Mouse (Mus musculus) left cerebral cortex, postnatal 4 days (tissue): ENCODE measurements at regions not wholly inside any gene's neighbourhood (a gene's known extent, or its start where the extent isn't known, plus 50 kb on each side); places are given as distances from the start of the nearest gene placed in this dataset.
A peak's percentile ranks its signal among the peaks of the same experiment; 100 is the strongest.

Source experiments
- DNase-seq: peaks from one replicate; pipeline ENCODE4 v3.0.0-alpha.2; 2022
- intact Hi-C: fragments of 180-260 bp; cut with DNase I; formaldehyde crosslinking; loops from one replicate; pipeline ENCODE4 v1.15.1; 2025

DNA sequence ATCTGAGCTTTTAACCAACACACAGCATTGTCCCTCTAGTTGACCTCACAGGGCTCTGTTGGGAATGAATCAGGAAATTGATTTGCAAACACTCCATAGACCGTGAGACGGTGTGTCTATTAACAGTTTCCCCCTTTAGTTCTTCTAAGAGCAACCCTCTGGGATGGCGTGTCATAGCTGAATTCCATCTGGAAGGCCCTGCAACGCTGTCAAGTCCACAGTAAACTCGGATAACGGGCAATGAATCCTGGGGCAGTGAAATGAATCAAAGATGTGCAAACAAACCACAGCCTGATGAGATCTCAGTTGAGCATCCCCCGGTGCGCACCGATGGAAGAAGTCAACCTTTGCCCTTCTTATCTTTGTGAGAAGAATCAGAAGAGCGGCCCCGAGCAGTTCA is 302.3 kb upstream of the 9630041A04Rik start:
- intact Hi-C loops: no loop called here
- DNase-seq: no peak

DNA sequence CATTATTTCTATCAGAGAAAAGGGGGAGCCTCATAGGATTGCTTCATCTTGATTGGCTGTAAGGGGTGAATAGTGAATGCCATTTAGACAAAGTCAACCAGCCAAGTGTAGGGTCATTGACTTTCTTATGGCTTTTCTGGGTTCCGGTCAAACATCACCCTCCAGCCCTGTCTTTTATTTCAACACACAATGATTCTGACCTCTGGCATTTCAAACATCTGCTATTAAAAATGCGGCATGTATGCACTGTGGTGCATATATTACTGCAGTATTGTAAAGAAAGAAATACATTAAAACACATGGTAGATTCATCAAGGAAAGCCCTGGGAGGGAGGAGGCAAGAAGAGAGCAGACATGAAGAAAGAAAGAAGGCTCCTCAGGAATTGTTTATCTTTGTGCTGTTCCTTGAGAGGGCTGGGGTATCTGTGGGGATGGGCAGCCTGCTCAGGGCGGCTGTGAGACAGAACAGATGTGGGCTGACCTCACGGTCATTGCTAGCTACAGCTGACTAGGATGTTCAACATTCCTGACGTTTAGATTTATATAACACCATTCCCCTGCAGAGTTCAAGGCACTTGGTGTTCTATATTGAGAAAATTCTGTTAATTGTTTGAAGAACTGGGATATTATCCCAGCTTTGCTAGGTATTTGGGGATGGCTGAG is 303.5 kb upstream of the Ppp2r3a start:
- DNase-seq: no peak
- intact Hi-C loops: no loop called here

DNA sequence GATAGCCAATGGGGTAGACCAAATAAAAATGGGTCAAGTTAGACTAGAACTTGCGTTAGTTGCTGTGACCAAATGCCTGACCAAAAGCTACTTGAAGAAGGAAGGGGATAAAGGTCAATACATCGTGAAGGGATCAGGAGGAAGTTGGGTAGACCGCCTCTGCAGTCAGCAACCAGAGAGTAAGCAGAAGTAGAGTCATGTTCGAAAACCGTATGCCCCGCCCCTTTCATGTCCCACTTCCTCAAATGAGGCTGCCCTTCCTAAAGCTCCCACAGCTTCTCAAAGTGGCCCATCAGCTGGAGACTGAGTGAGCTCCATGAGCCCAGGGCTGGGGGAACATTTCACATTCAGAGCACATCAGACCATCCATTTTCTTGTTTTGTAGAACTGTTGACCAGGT is 301.2 kb upstream of the Ppp2r3a start:
- intact Hi-C loops: no loop called here
- no peak for DNase-seq

DNA sequence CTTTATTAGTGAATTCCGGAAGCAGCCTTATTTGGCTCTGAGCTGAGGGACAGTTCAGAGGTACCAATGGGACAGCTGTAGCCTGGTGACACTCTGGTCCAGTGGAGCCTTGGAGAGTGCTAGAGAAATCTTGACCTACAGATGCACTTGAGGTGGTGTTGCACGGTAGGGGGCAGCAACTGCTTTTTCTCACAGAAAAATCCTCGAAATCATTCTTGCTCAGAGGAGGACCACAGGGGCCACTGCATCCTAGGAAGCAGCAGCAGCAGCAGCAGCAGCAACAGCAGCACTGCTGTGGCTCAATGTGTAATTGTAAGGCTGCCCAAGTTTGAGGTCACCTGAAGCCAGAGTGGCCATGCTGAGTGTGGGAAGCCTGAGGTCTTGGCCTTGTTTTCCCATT is 299.7 kb upstream of the Ppp2r3a start:
- intact Hi-C loops: no loop called here

DNA sequence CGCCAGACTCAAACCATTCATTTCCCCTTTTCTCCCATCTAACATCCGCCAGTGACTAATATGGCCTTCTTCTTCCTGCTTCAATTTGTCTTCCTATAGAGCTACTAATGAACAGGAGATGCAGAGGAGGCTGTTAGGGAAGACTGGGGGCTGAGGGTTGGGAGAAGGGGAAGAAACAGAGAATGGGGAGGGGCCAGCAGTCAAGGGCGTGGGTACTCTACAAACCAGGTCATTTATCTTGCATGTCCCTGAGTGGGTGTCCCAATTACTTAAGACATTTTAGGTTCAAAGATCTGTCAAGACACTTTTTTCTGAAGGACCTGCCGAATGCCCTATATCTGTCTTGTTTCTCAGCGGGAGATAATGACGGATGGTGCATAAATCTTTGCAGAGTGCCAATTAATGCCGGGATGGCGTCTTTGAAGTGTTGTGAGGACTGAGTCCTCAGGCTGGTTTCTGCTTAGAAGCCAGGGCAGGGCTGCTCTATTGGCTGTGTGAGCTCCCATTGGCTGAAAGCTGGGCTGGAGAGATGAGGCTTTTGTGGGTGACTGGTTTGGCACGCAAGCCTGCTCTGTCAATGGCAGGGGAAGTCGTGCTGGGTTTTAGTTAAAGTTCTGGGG is 294.7 kb upstream of the Ppp2r3a start:
- peak; percentile 3 for DNase-seq
- intact Hi-C loops: no loop called here

More for the DNA sequence above, 299.7 kb upstream of the Ppp2r3a start:
- DNase-seq: no peak

DNA sequence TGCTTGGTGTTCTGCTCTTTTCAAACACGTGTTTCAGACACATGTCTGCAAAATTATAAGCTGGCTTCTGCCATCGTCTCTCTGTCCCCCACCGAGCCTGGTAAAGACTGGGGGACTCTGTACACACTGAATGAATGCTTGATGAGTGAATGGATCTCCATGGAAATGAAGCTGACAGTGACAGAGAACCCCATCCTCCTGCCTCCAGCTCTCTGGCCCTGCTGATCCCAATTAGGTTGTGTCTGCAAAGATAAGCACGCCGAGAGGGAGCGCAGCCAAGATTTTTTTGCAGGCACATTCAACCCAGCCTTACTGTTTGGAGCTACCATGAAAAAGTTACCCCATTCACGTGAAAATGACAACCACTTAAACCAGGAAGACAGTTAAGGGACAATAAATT is 266.5 kb upstream of the Ppp2r3a start:
- peak; percentile 11 for DNase-seq
- intact Hi-C loops: no loop called here

DNA sequence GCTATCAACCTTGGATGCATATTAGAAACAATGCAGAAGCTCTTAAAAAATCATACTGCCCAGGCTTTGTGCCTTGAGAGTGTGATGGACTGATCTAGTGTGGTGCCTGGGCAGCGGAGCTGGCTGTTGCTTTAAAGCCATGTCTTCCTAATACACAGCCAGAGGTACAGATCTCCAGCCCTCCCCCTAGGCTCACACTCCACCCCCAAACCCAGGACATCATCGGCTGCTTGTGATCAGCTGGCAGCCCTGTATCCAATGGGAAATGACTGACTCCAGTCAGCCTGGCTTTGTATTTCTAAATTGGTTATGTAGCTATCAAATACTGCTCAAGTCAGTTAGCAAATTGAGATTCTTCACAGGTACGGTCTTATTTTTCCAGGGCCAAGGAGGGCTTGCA is 259.2 kb upstream of the Ppp2r3a start:
- no peak for DNase-seq
- intact Hi-C loops: no loop called here

DNA sequence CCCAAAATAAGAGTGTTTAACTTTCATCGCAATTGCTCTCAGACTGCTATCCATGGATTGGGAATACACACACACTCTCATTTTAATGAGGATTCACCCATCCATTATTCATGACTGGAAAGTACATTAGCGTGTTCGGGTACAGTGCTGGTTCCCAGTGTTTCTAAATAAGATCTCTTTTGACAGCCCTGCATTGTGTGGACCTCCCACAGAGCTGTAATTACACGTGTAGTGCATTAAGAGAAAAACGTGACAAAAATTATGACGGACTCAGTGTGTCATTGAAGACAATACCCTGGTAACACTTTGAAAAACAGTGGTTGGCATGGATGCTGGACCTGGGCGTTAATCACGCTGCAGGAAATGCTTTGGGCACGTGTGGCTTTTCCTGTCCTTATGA is 257.6 kb upstream of the Ppp2r3a start:
- intact Hi-C loops: no loop called here
- DNase-seq: no peak

DNA sequence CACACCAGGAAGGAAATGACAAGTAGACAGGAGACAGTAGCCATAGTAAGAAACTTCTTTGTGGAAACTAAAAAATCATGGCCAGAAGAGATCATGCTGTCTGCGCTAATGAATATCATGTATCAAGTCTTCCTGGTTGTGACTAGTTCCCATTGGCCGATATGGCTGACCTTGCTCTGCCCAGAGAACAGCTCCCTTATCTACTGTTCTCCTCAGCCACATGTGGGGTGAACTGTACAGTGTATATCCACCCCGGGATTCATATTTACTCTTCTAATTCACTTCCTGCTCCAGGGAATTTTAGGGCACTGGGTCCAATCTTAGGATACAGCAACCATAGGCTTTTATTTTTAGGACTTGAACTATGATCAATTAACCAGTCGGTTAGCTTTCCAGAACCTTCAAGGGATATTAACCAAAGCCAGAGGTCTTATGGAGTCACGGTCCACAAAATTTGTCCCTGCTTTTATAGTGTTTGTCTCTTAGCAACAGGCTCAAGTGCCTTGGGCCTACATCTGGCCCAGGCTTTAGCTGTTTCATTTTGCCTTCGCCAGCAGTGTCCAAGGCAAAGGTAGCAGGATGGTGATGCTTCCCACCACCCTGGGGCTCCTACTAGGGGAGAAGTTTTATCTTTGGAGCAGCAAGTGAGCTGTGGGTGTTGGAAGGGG is 255.6 kb upstream of the Ppp2r3a start:
- intact Hi-C loops: no loop called here
- DNase-seq: no peak

DNA sequence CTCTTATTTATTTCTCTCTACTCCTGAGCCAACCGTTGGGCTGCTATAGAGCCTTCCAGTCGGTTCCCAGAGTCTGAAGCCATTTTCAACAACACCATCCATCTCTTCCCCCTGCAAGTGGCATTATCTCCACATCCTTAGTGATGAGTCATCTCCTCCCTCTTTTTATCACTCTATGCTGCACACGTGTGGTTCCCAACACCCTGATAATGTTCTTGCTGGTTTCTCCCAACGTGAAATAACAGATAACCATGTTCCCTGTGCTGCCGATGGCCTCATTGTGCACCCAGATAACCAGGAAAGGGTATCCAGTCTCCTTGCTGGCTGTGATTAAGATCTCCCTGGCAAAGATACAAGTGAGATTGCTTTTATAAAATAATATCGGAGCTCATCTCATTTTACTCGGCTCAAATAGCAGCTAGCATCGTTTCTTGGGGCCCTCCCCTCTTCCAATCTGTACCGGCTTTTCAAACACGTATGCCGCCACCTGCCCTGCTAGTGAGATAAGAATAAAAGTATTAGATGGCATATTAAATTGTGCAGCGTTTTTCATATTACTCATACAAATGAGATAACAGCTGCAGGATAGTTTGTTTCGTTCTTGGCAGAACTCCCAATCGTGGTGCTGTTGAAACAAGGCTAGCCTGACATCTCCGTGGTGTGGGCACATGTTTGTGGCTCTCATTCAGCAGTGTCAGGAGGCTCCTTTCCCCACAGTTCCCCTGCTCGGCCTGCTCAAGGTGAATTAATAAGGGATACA is 250.3 kb upstream of the Ppp2r3a start:
- intact Hi-C loops: no loop called here
- DNase-seq: peak; percentile 5

DNA sequence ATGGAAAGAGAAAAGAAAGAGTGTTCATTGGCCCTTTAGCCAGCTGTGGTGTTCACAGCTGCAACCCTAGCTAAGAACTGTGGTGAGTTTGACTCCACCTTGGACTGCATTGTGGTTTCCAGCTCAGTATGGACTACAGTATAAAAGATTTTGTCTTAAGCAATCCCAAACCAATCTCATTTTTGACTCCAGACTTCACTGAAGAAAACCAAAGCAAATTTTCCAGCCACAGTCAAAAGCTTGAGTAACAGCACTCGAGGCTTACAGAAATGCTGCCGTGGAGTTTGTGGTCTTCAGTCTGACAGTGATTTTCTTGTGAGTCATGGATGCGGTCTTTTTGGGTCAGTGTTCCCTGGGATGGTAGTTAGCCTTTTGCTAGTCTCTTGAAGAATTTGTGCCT is 249.4 kb upstream of the Ppp2r3a start:
- no peak for DNase-seq
- intact Hi-C loops: no loop called here

DNA sequence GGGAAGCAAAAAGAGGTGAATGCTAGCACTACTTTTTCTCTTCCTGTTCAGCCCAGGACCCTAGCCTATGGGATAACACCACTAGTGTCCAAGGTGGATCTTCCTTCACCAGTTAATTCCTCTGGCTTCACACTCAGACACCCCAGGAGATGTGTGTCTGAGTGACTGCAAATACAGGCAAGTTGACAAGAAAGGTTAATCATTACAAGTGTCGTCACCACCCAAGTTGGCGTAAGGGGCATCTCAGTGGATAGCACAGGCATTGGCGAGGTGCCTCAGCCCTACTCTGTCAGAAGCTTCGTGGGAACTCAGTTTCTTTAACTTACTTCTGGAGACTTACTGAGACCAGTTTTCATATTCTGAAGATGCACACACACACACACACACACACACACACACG is 247.1 kb upstream of the Ppp2r3a start:
- DNase-seq: no peak
- intact Hi-C loops: no loop called here

DNA sequence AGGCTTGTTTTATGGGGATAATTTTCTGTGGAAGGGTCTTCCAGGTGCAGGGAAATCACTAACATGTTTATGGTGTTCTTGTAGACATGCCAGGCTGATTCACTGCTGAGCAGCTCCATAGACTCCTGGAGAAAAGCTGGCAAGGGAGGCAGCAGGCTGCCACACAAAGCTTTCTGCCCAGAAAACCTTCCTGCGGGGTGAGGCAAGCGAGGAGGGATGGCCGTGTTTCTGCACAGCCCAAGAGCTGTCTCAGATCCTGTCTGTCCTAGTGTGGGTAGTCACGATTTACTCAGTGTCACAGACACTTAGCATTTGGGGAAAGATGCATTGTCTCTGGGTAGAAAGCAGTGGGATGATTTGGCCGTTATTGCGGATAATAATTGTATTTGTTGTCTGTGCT is 244.2 kb upstream of the Ppp2r3a start:
- peak; percentile 37 for DNase-seq
- intact Hi-C loops: no loop called here

DNA sequence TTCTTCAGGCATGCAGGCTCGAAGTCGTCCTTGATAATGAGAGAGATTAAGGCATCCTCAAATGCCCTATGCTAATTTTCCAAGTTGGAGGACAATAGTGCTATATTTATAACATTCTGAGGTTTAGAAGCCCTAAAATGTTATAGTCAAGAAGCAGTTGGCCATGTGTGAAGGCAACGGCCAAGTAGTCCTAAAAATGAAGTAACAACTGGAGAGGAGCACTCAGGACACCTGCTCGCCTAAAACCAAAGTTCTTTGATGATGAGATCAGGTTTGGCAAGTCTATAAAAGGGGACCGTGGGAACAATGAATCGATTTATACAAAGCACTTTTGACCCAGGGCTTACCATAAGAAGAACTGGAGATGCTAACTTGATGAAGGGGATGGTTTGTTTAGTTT is 237.4 kb upstream of the Ppp2r3a start:
- intact Hi-C loops: no loop called here
- no peak for DNase-seq

DNA sequence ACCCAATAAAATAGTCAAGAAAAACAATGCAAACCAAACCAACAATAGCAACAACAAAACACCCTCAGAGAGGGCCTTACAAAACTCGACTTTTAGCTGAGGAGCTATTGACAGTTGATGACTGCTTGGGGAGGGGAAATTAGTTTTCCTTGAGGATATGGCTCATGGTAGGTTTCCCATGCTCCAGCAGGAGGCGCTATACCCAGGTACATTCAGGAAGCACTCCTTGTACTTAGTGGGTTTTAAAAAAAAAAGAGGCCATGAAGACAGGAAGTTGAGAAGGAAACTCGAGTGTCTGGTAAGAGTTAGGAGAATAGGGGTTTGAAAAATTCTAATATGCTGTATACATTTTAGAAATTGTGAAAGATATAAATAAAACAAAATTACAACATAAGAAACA is 224.6 kb upstream of the Ppp2r3a start:
- intact Hi-C loops: no loop called here
- DNase-seq: no peak

DNA sequence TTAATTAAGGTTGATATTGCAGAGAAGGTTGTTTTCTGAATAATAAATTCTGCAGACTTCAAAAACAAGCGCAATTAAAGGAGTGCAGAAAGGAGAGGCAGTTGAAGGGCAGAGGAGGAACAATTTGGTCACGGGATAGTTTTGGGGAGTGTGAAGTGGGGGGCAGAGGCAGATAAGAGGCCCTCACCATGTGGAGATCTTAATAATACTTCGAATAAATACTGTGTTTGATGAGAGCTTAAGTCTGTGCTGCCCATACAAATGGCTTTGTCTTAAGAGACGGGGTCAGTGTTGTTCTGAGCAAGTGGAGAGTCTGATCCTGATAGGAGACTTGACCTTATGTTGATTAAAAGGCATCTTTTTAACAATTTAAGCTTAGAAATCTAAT is 221.5 kb upstream of the Ppp2r3a start:
- intact Hi-C loops: no loop called here
- DNase-seq: no peak

DNA sequence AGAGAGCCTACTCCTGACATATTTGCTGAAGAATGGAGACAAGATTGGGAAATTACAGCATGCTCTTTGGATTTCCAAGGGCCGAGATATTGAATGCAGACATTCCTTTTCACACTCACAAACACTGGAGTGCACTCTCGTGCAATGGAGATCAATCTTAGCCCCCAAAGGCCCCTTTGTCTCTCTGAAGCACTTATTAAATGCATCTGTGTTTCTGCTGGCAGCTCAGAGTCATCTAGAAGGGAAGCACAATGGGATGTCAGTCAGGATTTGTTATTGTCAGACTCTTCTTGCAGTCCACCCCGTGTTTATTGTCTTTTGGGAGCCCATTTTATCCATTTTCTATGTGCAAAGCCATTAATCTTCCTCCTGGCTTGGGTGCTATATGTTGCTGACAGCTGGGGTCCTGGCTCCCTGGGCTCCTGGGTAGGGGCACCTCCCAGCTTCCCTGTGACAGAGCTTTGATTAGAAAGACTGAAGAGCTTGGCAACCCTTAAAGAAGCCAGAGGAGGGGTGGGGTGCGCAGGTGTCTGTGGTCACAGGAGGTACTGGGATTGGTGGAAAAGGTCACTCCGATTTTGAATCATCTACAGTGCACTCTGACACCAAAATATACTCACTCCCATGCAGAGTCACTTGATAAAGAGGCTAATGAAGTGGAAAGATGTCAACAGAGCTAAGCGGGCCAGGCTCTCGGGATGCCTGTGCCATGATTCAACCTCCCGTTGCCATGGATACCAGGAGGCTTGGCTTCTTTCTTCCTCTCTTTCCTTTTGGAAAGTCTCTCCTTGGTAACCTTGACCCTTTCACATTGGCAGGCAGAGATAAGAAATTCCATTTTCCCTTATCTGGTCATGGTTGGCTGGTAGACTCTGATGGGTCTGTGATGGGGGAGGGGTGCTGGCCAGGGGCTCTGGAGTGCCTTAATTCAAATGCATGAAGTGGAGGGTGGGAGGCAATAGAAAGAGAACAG is 220.8 kb upstream of the Ppp2r3a start:
- peak; percentile 49 for DNase-seq
- intact Hi-C loops: no loop called here

DNA sequence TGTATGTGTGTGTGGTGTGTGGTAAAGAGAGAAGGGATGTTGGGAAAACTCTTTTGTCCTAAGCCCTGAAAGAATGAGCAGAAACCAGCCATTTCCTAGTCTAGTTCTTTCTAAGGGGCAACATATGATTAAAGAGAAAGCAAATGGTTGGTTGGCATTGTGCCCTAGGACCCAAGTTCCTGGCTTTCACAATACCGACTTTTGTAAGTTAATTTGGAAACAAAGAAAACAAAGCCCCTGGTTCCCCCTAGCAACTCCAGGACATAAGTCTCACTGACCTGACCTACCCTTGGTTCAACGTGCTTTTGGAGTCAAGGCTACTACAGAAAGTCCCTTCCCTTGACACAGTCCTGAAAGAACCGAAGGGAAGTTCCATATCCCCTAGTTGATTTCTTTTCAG is 220.1 kb upstream of the Ppp2r3a start:
- intact Hi-C loops: no loop called here
- DNase-seq: no peak

DNA sequence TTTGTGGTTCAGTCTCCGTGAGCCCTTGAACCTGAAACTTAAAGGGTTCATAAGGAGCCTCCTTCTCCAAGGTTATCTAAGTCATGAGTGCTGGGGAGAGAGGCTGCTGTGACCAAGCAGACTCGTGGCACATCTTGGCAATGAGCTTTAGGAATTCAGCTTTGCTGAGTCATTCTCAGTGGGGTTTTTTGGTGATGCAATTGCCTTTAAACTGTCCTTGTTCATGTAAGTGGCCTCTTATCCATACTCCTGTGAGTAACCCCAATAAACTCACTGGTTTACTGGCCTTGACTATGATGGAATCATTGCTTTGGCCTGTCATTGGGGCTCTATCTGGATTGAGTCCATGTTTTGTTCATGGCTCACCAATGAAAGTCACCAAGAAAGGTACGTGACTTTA is 218.2 kb upstream of the Ppp2r3a start:
- intact Hi-C loops: no loop called here
- no peak for DNase-seq

DNA sequence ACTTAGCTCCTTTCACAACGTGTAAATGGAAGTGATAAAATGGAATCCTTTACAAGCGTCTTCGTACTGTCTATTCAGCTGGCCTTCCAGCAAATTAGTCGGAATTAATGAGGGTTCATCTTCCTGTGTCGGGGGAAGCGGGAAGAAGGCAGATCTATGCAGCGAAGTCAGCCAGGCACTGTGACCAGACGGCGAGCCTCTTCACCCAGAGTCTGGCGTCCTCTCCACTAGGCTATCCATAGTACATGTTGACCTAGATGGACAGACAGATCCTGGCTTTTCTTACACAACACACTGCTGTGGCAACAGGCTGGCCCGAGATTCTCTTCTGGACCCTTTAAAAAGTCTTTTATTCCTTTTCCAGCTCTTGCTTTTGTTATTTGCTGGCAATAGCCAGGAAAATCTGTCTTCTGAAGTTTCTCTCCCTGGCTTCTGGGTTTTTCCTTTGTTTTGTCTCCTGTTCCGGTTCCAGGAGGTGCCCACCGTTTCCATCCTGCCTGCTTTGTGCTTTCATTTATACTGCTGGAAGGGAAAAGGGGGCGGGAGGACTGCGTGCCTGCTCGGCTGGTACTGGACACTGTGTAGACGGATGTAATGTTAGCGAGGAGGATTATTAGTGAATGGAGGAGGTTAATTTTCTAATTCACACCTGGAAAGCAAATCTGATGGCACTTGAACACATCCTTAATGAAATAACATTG is 213.3 kb upstream of the Ppp2r3a start:
- intact Hi-C loops: no loop called here
- no peak for DNase-seq
